Mouse (Mus musculus) limb, embryonic 15.5 days (tissue): ENCODE measurements around the gene Arhgef40. TPM values are rescaled to one million over a fixed set of nuclear protein-coding genes. Genes with fewer than 3 reads are reported as not detected.
A peak's percentile ranks its signal among the peaks of the same experiment; 100 is the strongest.

Experiments used
- ATAC-seq: fragments of 200-750 bp; cut with Nextera tagmentation; 2 replicates; pipeline ENCODE4 v1.8.0; 2017; ENCODE audit warnings: low read depth, moderate TSS enrichment; ENCODE audit not compliant: insufficient number of reproducible peaks, low FRiP score, low TSS enrichment
- H3K27ac ChIP-seq: fragments of 300-500 bp; sonication (generic); 2 replicates; pipeline ENCODE4 v1.5.1; 2015; ENCODE audit warnings: moderate library complexity, mild to moderate bottlenecking, inconsistent platforms
- H3K27me3 ChIP-seq: fragments of 300-500 bp; sonication (generic); 2 replicates; pipeline ENCODE4 v1.6.1; 2015; ENCODE audit warnings: inconsistent platforms
- H3K36me3 ChIP-seq: fragments of 300-500 bp; sonication (generic); 2 replicates; pipeline ENCODE4 v1.6.1; 2015; ENCODE audit warnings: inconsistent platforms
- H3K4me1 ChIP-seq: fragments of 300-500 bp; sonication (generic); 2 replicates; pipeline ENCODE4 v1.6.1; 2015; ENCODE audit warnings: inconsistent platforms
- H3K4me2 ChIP-seq: fragments of 300-500 bp; sonication (generic); 2 replicates; pipeline ENCODE4 v1.6.1; 2015; ENCODE audit warnings: mild to moderate bottlenecking, inconsistent platforms
- H3K4me3 ChIP-seq: fragments of 300-500 bp; sonication (generic); 2 replicates; pipeline ENCODE4 v1.5.1; 2015; ENCODE audit warnings: mild to moderate bottlenecking, inconsistent platforms
- H3K9ac ChIP-seq: fragments of 300-500 bp; sonication (generic); 2 replicates; pipeline ENCODE4 v1.6.1; 2015; ENCODE audit warnings: inconsistent platforms
- H3K9me3 ChIP-seq: fragments of 300-500 bp; sonication (generic); 2 replicates; pipeline ENCODE4 v1.6.1; 2016; ENCODE audit warnings: inconsistent platforms
- WGBS: fragments of 180-500 bp; shearing (Covaris S2); methylation state at CpG from one replicate; pipeline ENCODE4 v1.1.7; 2015; 5-methylcytosine and 5-hydroxymethylcytosine counted together
- polyA plus RNA-seq: library from polyadenylated mRNA; unstranded; fragments of >200 nt; fragmentation: Nextera tagmentation; extraction: Ambion mirVana; gene quantifications from 2 replicates; pipeline ENCODE4 v1.2.1, GENCODE M21; 2015

Arhgef40 gene
- polyA plus RNA-seq, 1 experiment from 2014 or later: 149 TPM

- Histone ChIP-seq H3K9ac (peak overlapping the region; percentile 86), H3K4me2 (peak overlapping the region; percentile 65), H3K4me1 (peaks cover 45% of the 10 kb centered on the region), H3K4me3 (peak overlapping the region; percentile 77), H3K27me3 (no peaks in the 10 kb centered on the region), H3K36me3 (peaks cover 37% of the 10 kb centered on the region), H3K27ac (peak overlapping the region; percentile 97), H3K9me3 (no peaks in the 10 kb centered on the region)
- peak; percentile 81 for ATAC-seq
- WGBS: under 1% methylated on average over 27 of the region's 27 CpGs
These were observed 1.0 kb downstream of the Arhgef40 start for GRCm38 (mm10) chr14:51985301-51986152.

DNA sequence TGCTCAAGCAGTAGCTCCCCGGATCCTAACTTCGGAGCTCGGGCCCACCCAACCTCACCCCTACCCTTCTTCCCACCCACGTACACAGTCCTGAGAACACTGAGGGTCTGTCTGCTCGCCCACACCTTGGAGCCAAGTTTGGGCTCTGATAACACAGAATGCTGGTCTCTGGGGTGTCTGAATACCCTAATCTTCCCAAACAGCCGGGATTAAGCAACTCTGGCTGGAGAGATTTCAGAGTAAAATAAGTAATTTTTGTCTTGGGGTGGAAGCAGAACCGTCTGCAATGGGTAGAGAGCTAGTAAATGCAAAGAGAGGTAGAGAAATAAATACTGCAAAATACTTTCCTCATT lies 1.6 kb downstream of the Arhgef40 start:
- H3K9me3 ChIP-seq: no peaks in the 10 kb centered on the region
- H3K4me2 ChIP-seq: peak overlapping the region; percentile 65

DNA sequence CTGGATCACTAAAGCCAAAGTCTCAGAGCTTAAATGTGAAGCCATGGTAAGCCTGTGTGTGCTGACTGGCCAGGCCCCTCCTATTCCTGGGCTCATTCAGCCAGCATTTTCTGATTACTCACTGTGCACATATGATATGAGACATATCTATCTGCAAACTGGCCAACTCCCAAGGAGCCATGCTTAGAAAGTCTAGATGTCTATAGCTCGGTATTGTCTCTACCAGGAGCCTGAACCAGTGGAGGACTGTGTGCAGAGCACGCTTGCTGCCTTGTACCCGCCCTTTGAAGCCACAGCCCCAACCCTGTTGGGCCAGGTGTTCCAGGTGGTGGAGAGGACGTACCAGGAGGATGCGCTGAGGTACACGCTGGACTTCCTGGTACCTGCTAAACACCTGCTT lies 2.7 kb downstream of the Arhgef40 start:
- no peak overlapping the region for H3K27ac ChIP-seq
- H3K4me1 ChIP-seq: peaks cover 45% of the 10 kb centered on the region
- H3K36me3 ChIP-seq: peaks cover 54% of the 10 kb centered on the region
- 79% methylated on average over 6 of the region's 6 CpGs for WGBS
- no peak overlapping the region for H3K9ac ChIP-seq
- peak overlapping the region; percentile 65; the same call in 1 of the 2 replicates for H3K4me2 ChIP-seq
- ATAC-seq: no peak
- no peak overlapping the region for H3K4me3 ChIP-seq
- H3K9me3 ChIP-seq: no peaks in the 10 kb centered on the region
- no peaks in the 10 kb centered on the region for H3K27me3 ChIP-seq

More for the DNA sequence above, 1.6 kb downstream of the Arhgef40 start:
- peak overlapping the region; percentile 97 for H3K27ac ChIP-seq
- H3K9ac ChIP-seq: peak overlapping the region; percentile 86
- ATAC-seq: no peak
- WGBS: 8% methylated on average over 7 of the region's 7 CpGs
- H3K4me3 ChIP-seq: peak overlapping the region; percentile 77
- no peaks in the 10 kb centered on the region for H3K27me3 ChIP-seq
- peaks cover 44% of the 10 kb centered on the region for H3K36me3 ChIP-seq
- H3K4me1 ChIP-seq: peaks cover 45% of the 10 kb centered on the region

DNA sequence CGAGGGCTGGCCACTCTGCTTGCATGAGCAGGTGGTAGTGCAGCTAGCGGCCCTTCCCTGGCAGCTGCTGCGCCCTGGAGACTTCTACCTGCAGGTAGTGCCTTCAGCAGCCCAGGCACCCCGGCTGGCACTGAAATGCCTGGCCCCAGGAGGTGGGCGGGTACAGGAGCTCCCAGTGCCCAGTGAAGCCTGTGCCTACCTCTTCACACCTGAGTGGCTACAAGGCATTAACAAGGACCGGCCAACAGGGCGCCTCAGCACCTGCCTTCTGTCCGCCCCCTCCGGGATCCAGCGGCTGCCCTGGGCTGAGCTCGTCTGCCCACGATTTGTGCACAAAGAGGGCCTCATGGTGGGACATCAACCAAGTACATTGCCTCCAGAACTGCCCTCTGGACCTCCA lies 4.2 kb downstream of the Arhgef40 start:
- H3K27ac ChIP-seq: no peak overlapping the region
- no peaks in the 10 kb centered on the region for H3K9me3 ChIP-seq
- no peaks in the 10 kb centered on the region for H3K27me3 ChIP-seq
- peaks cover 65% of the 10 kb centered on the region for H3K36me3 ChIP-seq
- H3K9ac ChIP-seq: no peak overlapping the region
- peaks cover 42% of the 10 kb centered on the region for H3K4me1 ChIP-seq
- WGBS: 77% methylated on average over 12 of the region's 12 CpGs
- no peak overlapping the region for H3K4me2 ChIP-seq
- no peak for ATAC-seq
- H3K4me3 ChIP-seq: no peak overlapping the region

GRCm38 (mm10) chr14:51989461-51989970 lies 5.0 kb downstream of the Arhgef40 start:
- no peak for ATAC-seq
- Histone ChIP-seq H3K27me3 (no peaks in the 10 kb centered on the region), H3K4me2 (no peak overlapping the region), H3K9me3 (no peaks in the 10 kb centered on the region), H3K36me3 (peaks cover 73% of the 10 kb centered on the region), H3K27ac (no peak overlapping the region), H3K4me3 (no peak overlapping the region), H3K9ac (no peak overlapping the region), H3K4me1 (peaks cover 36% of the 10 kb centered on the region)
- 71% methylated on average over 12 of the region's 12 CpGs for WGBS

- no peak overlapping the region for H3K4me3 ChIP-seq
- H3K9me3 ChIP-seq: no peaks in the 10 kb centered on the region
- H3K36me3 ChIP-seq: peaks cover 93% of the 10 kb centered on the region
- H3K27me3 ChIP-seq: no peaks in the 10 kb centered on the region
- H3K9ac ChIP-seq: no peak overlapping the region
- H3K4me2 ChIP-seq: no peak overlapping the region
- WGBS: 89% methylated on average over 4 of the region's 4 CpGs
- no peak overlapping the region for H3K27ac ChIP-seq
- H3K4me1 ChIP-seq: 0 out of 2 replicates have a peak, but pooled peaks cover 4% of the 10 kb centered on the region
- ATAC-seq: no peak
These were observed 9.9 kb downstream of the Arhgef40 start for GRCm38 (mm10) chr14:51994453-51994852.

GRCm38 (mm10) chr14:51995219-51995871 lies 10.8 kb downstream of the Arhgef40 start:
- Histone ChIP-seq H3K9me3 (no peaks in the 10 kb centered on the region), H3K36me3 (peaks cover 93% of the 10 kb centered on the region), H3K27ac (no peak overlapping the region), H3K9ac (no peak overlapping the region), H3K27me3 (no peaks in the 10 kb centered on the region), H3K4me3 (no peak overlapping the region), H3K4me2 (no peak overlapping the region), H3K4me1 (no peaks in the 10 kb centered on the region)
- WGBS: 77% methylated on average over 12 of the region's 12 CpGs
- ATAC-seq: no peak

GRCm38 (mm10) chr14:51996231-51996841 lies 11.8 kb downstream of the Arhgef40 start:
- no peaks in the 10 kb centered on the region for H3K4me1 ChIP-seq
- H3K9ac ChIP-seq: no peak overlapping the region
- no peak overlapping the region for H3K4me2 ChIP-seq
- H3K9me3 ChIP-seq: no peaks in the 10 kb centered on the region
- ATAC-seq: no peak
- H3K36me3 ChIP-seq: peaks cover 91% of the 10 kb centered on the region
- WGBS: 84% methylated on average over 13 of the region's 13 CpGs
- no peak overlapping the region for H3K4me3 ChIP-seq
- H3K27me3 ChIP-seq: no peaks in the 10 kb centered on the region
- H3K27ac ChIP-seq: no peak overlapping the region

DNA sequence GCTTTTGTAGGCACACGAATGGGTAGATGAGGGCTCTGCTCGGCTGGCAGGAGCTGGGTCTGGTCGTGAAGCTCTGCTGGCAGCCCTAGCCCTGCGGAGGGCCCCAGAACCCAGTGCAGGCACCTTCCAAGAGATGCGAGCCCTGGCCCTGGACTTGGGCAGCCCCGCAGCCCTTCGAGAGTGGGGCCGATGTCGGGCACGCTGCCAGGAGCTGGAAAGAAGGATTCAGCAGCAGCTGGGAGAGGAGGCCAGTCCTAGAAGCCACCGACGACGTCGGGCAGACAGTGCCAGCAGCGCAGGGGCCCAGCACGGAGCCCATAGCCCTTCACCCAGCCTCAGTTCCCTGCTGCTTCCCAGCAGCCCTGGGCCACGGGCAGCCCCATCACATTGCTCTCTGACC lies 12.3 kb downstream of the Arhgef40 start:
- ATAC-seq: no peak
- Histone ChIP-seq H3K36me3 (peaks cover 88% of the 10 kb centered on the region), H3K4me1 (no peaks in the 10 kb centered on the region), H3K9me3 (no peaks in the 10 kb centered on the region), H3K4me2 (no peak overlapping the region), H3K27me3 (no peaks in the 10 kb centered on the region), H3K4me3 (no peak overlapping the region), H3K27ac (no peak overlapping the region), H3K9ac (no peak overlapping the region)
- 66% methylated on average over 17 of the region's 17 CpGs for WGBS

GRCm38 (mm10) chr14:51997483-51997882 lies 13.0 kb downstream of the Arhgef40 start:
- WGBS: 92% methylated on average over 14 of the region's 14 CpGs
- no peaks in the 10 kb centered on the region for H3K4me1 ChIP-seq
- H3K27ac ChIP-seq: no peak overlapping the region
- no peaks in the 10 kb centered on the region for H3K9me3 ChIP-seq
- no peak overlapping the region for H3K9ac ChIP-seq
- H3K4me2 ChIP-seq: no peak overlapping the region
- no peak for ATAC-seq
- no peak overlapping the region for H3K4me3 ChIP-seq
- H3K36me3 ChIP-seq: peaks cover 88% of the 10 kb centered on the region
- no peaks in the 10 kb centered on the region for H3K27me3 ChIP-seq

DNA sequence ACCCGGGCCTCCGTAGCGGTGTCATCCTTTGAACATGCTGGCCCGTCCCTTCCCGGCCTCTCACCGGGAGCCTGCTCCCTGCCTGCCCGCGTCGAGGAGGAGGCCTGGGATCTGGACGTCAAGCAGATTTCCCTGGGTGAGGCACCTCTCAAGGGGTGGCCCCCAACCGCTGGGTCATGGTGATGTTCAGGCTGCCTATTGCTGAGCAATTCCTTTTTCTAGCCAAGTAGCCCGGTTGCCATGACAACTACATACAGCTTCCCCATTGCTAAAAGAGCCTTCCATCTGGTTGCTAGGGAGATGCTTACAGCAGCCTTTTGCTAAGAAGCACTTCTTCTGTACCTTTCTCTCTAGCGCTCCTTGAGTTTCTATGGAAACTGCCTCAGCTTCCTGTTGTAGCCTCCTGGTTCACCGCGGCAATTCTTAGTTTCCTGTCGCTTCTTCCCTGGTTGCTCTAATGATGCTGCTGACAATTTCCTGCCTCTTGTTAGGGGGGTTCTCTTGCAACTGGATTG lies 19.5 kb downstream of the Arhgef40 start:
- Histone ChIP-seq H3K27ac (no peak overlapping the region), H3K4me1 (peaks cover 14% of the 10 kb centered on the region), H3K27me3 (no peaks in the 10 kb centered on the region), H3K36me3 (peaks cover 87% of the 10 kb centered on the region), H3K4me2 (no peak overlapping the region), H3K9ac (no peak overlapping the region), H3K4me3 (no peak overlapping the region), H3K9me3 (no peaks in the 10 kb centered on the region)
- WGBS: 44% methylated on average over 16 of the region's 16 CpGs
- no peak for ATAC-seq
